Mouse (Mus musculus) liver, postnatal 0 days (tissue): Measurements from ENCODE around the gene Cdk10. TPM values are rescaled to one million over a fixed set of nuclear protein-coding genes. Genes with fewer than 3 reads are reported as not detected.
"Not testable (repeated sequence)": the region's sequence is repeated elsewhere in the genome, so short reads cannot be mapped to it uniquely, and the experiment has no call there.

Source experiments
- ATAC-seq: fragments of 200-750 bp; cut with Nextera tagmentation; 2 replicates; pipeline ENCODE4 v1.8.0; 2017; ENCODE audit warnings: mild to moderate bottlenecking, moderate library complexity
- DNase-seq: peaks from one replicate; pipeline ENCODE4 v3.0.0-alpha.2; 2016
- H3K27ac ChIP-seq: fragments of 300-500 bp; sonication (generic); 2 replicates; pipeline ENCODE4 v1.5.1; 2014; ENCODE audit warnings: antibody characterized with exemption, moderate library complexity, mild to moderate bottlenecking, low read depth
- H3K27me3 ChIP-seq: fragments of 300-500 bp; sonication (generic); 2 replicates; pipeline ENCODE4 v1.6.1; 2014; ENCODE audit warnings: low read length, control low read depth, mixed read lengths; ENCODE audit not compliant: insufficient read depth
- H3K36me3 ChIP-seq: fragments of 300-500 bp; sonication (generic); replicated peaks from 2 replicates; pipeline ENCODE4 v1.6.1; 2014; ENCODE audit warnings: mild to moderate bottlenecking, control low read depth, low read length, moderate library complexity, mixed read lengths; ENCODE audit not compliant: insufficient read depth
- H3K4me1 ChIP-seq: fragments of 300-500 bp; sonication (generic); 2 replicates; pipeline ENCODE4 v1.6.1; 2014; ENCODE audit warnings: antibody characterized with exemption, mild to moderate bottlenecking, control low read depth; ENCODE audit not compliant: insufficient read depth
- H3K4me2 ChIP-seq: fragments of 300-500 bp; sonication (generic); 2 replicates; pipeline ENCODE4 v1.6.1; 2014; ENCODE audit warnings: low read depth, mild to moderate bottlenecking, low read length, moderate library complexity, mixed read lengths
- H3K4me3 ChIP-seq: fragments of 300-500 bp; sonication (generic); 2 replicates; pipeline ENCODE4 v1.5.1; 2014; ENCODE audit warnings: low read depth, low read length
- H3K9ac ChIP-seq: fragments of 300-500 bp; sonication (generic); replicated peaks from 2 replicates; pipeline ENCODE4 v1.6.1; 2014; ENCODE audit warnings: mild to moderate bottlenecking, moderate library complexity
- H3K9me3 ChIP-seq: fragments of 300-500 bp; sonication (generic); 2 replicates; pipeline ENCODE4 v1.6.1; 2016; ENCODE audit warnings: mild to moderate bottlenecking, control low read depth, low read length, mixed read lengths
- CTCF ChIP-seq: sonication (generic); IDR thresholded peaks from 2 replicates; pipeline ENCODE4 v1.5.1; 2016; ENCODE audit warnings: antibody characterized with exemption, low read depth
- EP300 ChIP-seq: IDR thresholded peaks from 2 replicates; pipeline ENCODE4 v1.6.1; 2016; ENCODE audit warnings: antibody characterized with exemption, low read depth, mild to moderate bottlenecking
- WGBS: fragments of 180-500 bp; shearing (Covaris S2); extraction: QIAGEN DNeasy Blood & Tissue Kit; methylation state at CpG from one replicate; pipeline ENCODE4 v1.1.7; 2014; ENCODE audit not compliant: insufficient replicate concordance; 5-methylcytosine and 5-hydroxymethylcytosine counted together
- polyA plus RNA-seq: library from polyadenylated mRNA; unstranded; fragments of >200 nt; fragmentation: Nextera tagmentation; extraction: Ambion mirVana; gene quantifications from 2 replicates; pipeline ENCODE4 v1.2.1, GENCODE M21; 2015

The Cdk10 gene
- polyA plus RNA-seq, 1 experiment from 2014 or later = 8.7 TPM

- Histone ChIP-seq H3K27ac (peak overlapping the region; percentile 86), H3K9me3 (no peaks in the 10 kb centered on the region)
- WGBS = 21% methylated on average over 10 of the region's 10 CpGs
Observed at GRCm38 (mm10) chr8:123211876-123212275, 12.8 kb upstream of the Cdk10 start.

GRCm38 (mm10) chr8:123212321-123213117 is 12.1 kb upstream of the Cdk10 start, which contains the start of the genes Chmp1a and Spata33:
Chmp1a (minus strand) TSS chr8:123212763.
Spata33 (plus strand) TSS chr8:123212832.
- DNase-seq (peak; percentile 98), ATAC-seq (peak; percentile 95)
- H3K9me3 ChIP-seq = no peaks in the 10 kb centered on the region
- TF ChIP-seq EP300 (peak; percentile 42; the same call in 1 of the 2 replicates), CTCF (peak; percentile 73)
- H3K9ac ChIP-seq = peak within 1 kb of the TSS; percentile 99
- peak within 1 kb of the TSS; percentile 86 for H3K27ac ChIP-seq
- no peaks in the 10 kb centered on the region for H3K27me3 ChIP-seq
- under 1% methylated on average over 76 of the region's 76 CpGs for WGBS
- H3K4me1 ChIP-seq = peaks cover 13% of the 10 kb centered on the region
- H3K4me2 ChIP-seq = peak within 1 kb of the TSS; percentile 92
- H3K4me3 ChIP-seq = peak within 1 kb of the TSS; percentile 98
- H3K36me3 ChIP-seq = peaks cover 28% of the 10 kb centered on the region

More at GRCm38 (mm10) chr8:123211876-123212275, 12.8 kb upstream of the Cdk10 start:
- peak overlapping the region; percentile 99 for H3K9ac ChIP-seq
- H3K4me1 ChIP-seq = peaks cover 13% of the 10 kb centered on the region
- TF ChIP-seq CTCF (no peak), EP300 (no peak)
- peak overlapping the region; percentile 92 for H3K4me2 ChIP-seq
- peak overlapping the region; percentile 98 for H3K4me3 ChIP-seq
- peak; percentile 14 for DNase-seq
- H3K36me3 ChIP-seq = peaks cover 34% of the 10 kb centered on the region
- no peak for ATAC-seq
- no peaks in the 10 kb centered on the region for H3K27me3 ChIP-seq

- H3K4me1 ChIP-seq = peaks cover 13% of the 10 kb centered on the region
- H3K36me3 ChIP-seq = peaks cover 21% of the 10 kb centered on the region
- H3K4me3 ChIP-seq = peak overlapping the region; percentile 98
- peak overlapping the region; percentile 86; the same call in 1 of the 2 replicates for H3K27ac ChIP-seq
- WGBS = 21% methylated on average over 22 of the region's 22 CpGs
- peak overlapping the region; percentile 92 for H3K4me2 ChIP-seq
- no peak for DNase-seq
- H3K9me3 ChIP-seq = no peaks in the 10 kb centered on the region
- peak; percentile 35 for ATAC-seq
- H3K9ac ChIP-seq = peak overlapping the region; percentile 99
- no peaks in the 10 kb centered on the region for H3K27me3 ChIP-seq
- TF ChIP-seq EP300 (no peak), CTCF (no peak)
Observed at GRCm38 (mm10) chr8:123213118-123213772, 11.4 kb upstream of the Cdk10 start.

- H3K9ac ChIP-seq = no peak overlapping the region
- H3K4me2 ChIP-seq = no peak overlapping the region
- TF ChIP-seq EP300 (no peak), CTCF (no peak)
- DNase-seq = no peak
- no peak overlapping the region for H3K27ac ChIP-seq
- no peak for ATAC-seq
- no peaks in the 10 kb centered on the region for H3K9me3 ChIP-seq
- H3K36me3 ChIP-seq = no peaks in the 10 kb centered on the region
- H3K4me3 ChIP-seq = no peak overlapping the region
- no peaks in the 10 kb centered on the region for H3K27me3 ChIP-seq
- H3K4me1 ChIP-seq = peaks cover 13% of the 10 kb centered on the region
- 62% methylated on average over 3 of the region's 3 CpGs for WGBS
Observed at GRCm38 (mm10) chr8:123215430-123215829, 9.2 kb upstream of the Cdk10 start.

GRCm38 (mm10) chr8:123220917-123221316 is 3.7 kb upstream of the Cdk10 start:
- H3K27me3 ChIP-seq = no peaks in the 10 kb centered on the region
- H3K27ac ChIP-seq = no peak overlapping the region
- H3K4me1 ChIP-seq = peaks cover 15% of the 10 kb centered on the region
- no peak for ATAC-seq
- 48% methylated on average over 1 of the region's 1 CpGs for WGBS
- H3K9ac ChIP-seq = no peak overlapping the region
- H3K4me3 ChIP-seq = no peak overlapping the region
- DNase-seq = no peak
- no peak for TF ChIP-seq EP300
- no peak for TF ChIP-seq CTCF
- H3K4me2 ChIP-seq = no peak overlapping the region
- no peaks in the 10 kb centered on the region for H3K36me3 ChIP-seq
- H3K9me3 ChIP-seq = no peaks in the 10 kb centered on the region

- peaks cover 9% of the 10 kb centered on the region; the same call in 1 of the 2 replicates for H3K36me3 ChIP-seq
- no peak overlapping the region for H3K4me2 ChIP-seq
- no peak overlapping the region for H3K27ac ChIP-seq
- no peak overlapping the region for H3K9ac ChIP-seq
- DNase-seq (no peak), ATAC-seq (no peak)
- peaks cover 15% of the 10 kb centered on the region for H3K4me1 ChIP-seq
- no peak overlapping the region for H3K4me3 ChIP-seq
- WGBS = 80% methylated on average over 1 of the region's 1 CpGs
- H3K9me3 ChIP-seq = no peaks in the 10 kb centered on the region
- no peaks in the 10 kb centered on the region for H3K27me3 ChIP-seq
- TF ChIP-seq EP300 (no peak), CTCF (no peak)
Observed at GRCm38 (mm10) chr8:123228416-123228815, 3.8 kb downstream of the Cdk10 start.

GRCm38 (mm10) chr8:123230326-123230725 is 5.7 kb downstream of the Cdk10 start:
- H3K27me3 ChIP-seq, H3K4me1 ChIP-seq, ATAC-seq, H3K27ac ChIP-seq, DNase-seq, H3K9me3 ChIP-seq, H3K4me2 ChIP-seq, H3K36me3 ChIP-seq, H3K9ac ChIP-seq, H3K4me3 ChIP-seq: not testable (repeated sequence)
- 80% methylated on average over 11 of the region's 11 CpGs for WGBS
